Mouse (Mus musculus): ENCODE data around the gene Fxyd5.

Gene Fxyd5

GRCm38 (mm10) chr7:31041023-31041407 is 1.3 kb downstream of the Fxyd5 start:
- DNase-seq (ENCODE audit: low read depth, low spot score) = no peak

GRCm38 (mm10) chr7:31040281-31041022 is 1.8 kb downstream of the Fxyd5 start:
- no peak for DNase-seq (ENCODE audit: low read depth, low spot score)

- DNase-seq (ENCODE audit: low read depth, low spot score) = no peak
These were observed 3.3 kb downstream of the Fxyd5 start for GRCm38 (mm10) chr7:31039011-31039410.

GRCm38 (mm10) chr7:31037675-31038074 is 4.6 kb downstream of the Fxyd5 start:
- no peak for DNase-seq (ENCODE audit: low read depth, low spot score)

GRCm38 (mm10) chr7:31036917-31037316 is 5.4 kb downstream of the Fxyd5 start:
- DNase-seq (ENCODE audit: low read depth, low spot score) = peak; percentile 84

GRCm38 (mm10) chr7:31035291-31035690 is 7.0 kb downstream of the Fxyd5 start:
- no peak for DNase-seq (ENCODE audit: low read depth, low spot score)

GRCm38 (mm10) chr7:31034789-31035188 is 7.5 kb downstream of the Fxyd5 start:
- peak; percentile 75 for DNase-seq (ENCODE audit: low read depth, low spot score)

- no peak for DNase-seq (ENCODE audit: low read depth, low spot score)
These were observed 8.7 kb downstream of the Fxyd5 start for GRCm38 (mm10) chr7:31033409-31034165.

GRCm38 (mm10) chr7:31031731-31032130 is 10.6 kb downstream of the Fxyd5 start:
- no peak for DNase-seq (ENCODE audit: low read depth, low spot score)

GRCm38 (mm10) chr7:31030717-31031116 is 11.6 kb downstream of the Fxyd5 start:
- DNase-seq (ENCODE audit: low read depth, low spot score) = peak; percentile 89

GRCm38 (mm10) chr7:31028609-31029008 is 13.7 kb downstream of the Fxyd5 start:
- peak; percentile 90 for DNase-seq (ENCODE audit: low read depth, low spot score)

- DNase-seq (ENCODE audit: low read depth, low spot score) = peak; percentile 16
These were observed 25.0 kb downstream of the Fxyd5 start for GRCm38 (mm10) chr7:31017104-31017901.

- DNase-seq (ENCODE audit: low read depth, low spot score) = no peak
These were observed 29.3 kb downstream of the Fxyd5 start for GRCm38 (mm10) chr7:31012971-31013370.

GRCm38 (mm10) chr7:31008889-31009288 is 33.4 kb downstream of the Fxyd5 start:
- DNase-seq (ENCODE audit: low read depth, low spot score) = no peak

GRCm38 (mm10) chr7:31008175-31008574 is 34.1 kb downstream of the Fxyd5 start:
- DNase-seq (ENCODE audit: low read depth, low spot score) = no peak

GRCm38 (mm10) chr7:31007775-31008174 is 34.5 kb downstream of the Fxyd5 start:
- DNase-seq (ENCODE audit: low read depth, low spot score) = no peak

- no peak for DNase-seq (ENCODE audit: low read depth, low spot score)
These were observed 39.6 kb downstream of the Fxyd5 start for GRCm38 (mm10) chr7:31002650-31003049.

- DNase-seq (ENCODE audit: low read depth, low spot score) = no peak
These were observed 41.7 kb downstream of the Fxyd5 start for GRCm38 (mm10) chr7:31000505-31001020.

GRCm38 (mm10) chr7:30996491-30996890 is 45.8 kb downstream of the Fxyd5 start:
- peak; percentile 53 for DNase-seq (ENCODE audit: low read depth, low spot score)

GRCm38 (mm10) chr7:30993986-30994385 is 48.3 kb downstream of the Fxyd5 start:
- no peak for DNase-seq (ENCODE audit: low read depth, low spot score)

GRCm38 (mm10) chr7:30992148-30992547 is 50.1 kb downstream of the Fxyd5 start:
- DNase-seq (ENCODE audit: low read depth, low spot score) = no peak
